Mouse (Mus musculus): Measurements from ENCODE around the gene Gpld1. TPM values are rescaled to one million over a fixed set of nuclear protein-coding genes. Genes with fewer than 3 reads are reported as not detected.
A peak's percentile ranks its signal among the peaks of the same experiment; 100 is the strongest.

Gpld1 gene
- polyA plus RNA-seq, 1 experiment from 2014 or later, result 52.2 TPM

DNA sequence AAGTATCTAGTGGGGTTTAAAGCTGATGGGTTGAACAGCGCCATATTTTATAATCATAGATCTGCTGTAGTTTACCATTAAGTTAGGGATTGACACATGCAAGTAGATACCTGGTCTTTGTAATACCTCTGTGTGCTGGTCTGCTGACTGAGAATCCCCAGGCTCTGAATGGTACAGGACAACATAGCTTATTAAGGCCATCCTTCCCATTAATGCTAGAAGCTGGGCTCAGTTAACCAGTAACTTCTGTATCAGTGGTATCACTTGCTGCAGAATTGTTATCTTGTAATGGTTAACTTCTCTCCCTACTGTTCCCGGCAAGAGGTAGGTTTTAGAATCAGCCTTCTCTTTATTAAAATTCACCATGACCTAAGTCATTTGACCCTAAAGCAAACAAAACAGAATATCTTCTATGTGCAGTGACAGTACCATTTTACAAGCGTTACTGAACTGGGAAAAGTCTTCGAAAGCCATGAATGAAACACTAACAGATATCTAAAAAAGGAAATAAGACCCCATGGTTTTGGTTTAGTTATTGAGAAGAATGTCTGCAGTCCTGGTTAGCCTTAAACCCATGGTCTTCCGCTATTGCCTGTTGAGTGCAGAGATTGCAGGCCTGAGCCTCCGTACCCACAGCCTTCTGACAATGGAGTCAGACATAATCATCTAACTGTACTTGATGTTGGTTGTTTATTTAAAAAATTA, 83.6 kb downstream of the Gpld1 start:
- Histone ChIP-seq H3K27me3 (ENCODE audit: insufficient read depth, low read length) (no peaks in the 10 kb centered on the region), H3K9me3 (ENCODE audit: low read length) (no peaks in the 10 kb centered on the region), H3K9ac (replicated peaks) (no peak overlapping the region), H3K27ac (ENCODE audit: low read depth) (no peak overlapping the region), H3K4me1 (ENCODE audit: insufficient read depth) (no peaks in the 10 kb centered on the region), H3K4me3 (ENCODE audit: low read depth, low read length) (no peak overlapping the region), H3K36me3 (replicated peaks; ENCODE audit: insufficient read depth, low read length) (no peaks in the 10 kb centered on the region), H3K4me2 (ENCODE audit: low read depth, low read length) (no peak overlapping the region)
- no peak for ATAC-seq
- no peak for DNase-seq
- WGBS (ENCODE audit: insufficient replicate concordance), result 73% methylated on average over 6 of the region's 6 CpGs
- TF ChIP-seq EP300 (IDR thresholded peaks at IDR 0.05; ENCODE audit: low read depth), result no peak
- no peak for TF ChIP-seq CTCF (IDR thresholded peaks at IDR 0.05; ENCODE audit: low read depth)

DNA sequence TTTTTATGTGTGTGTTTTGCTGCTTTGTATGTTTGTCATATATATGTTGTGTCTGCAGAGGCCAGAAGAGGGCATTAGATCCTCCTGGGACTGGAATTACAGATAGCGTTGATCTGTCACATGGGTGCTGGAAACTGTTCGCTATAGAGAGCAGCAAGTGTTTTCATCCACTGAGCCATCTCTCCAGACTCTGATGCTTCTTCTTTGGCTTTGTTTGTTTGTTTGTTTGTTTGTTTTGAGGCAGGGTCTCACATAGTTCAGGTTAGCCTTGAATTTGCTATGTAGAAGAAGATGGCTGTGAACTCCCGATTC, 84.1 kb downstream of the Gpld1 start:
- TF ChIP-seq EP300 (IDR thresholded peaks at IDR 0.05; ENCODE audit: low read depth) (no peak), CTCF (IDR thresholded peaks at IDR 0.05; ENCODE audit: low read depth) (0 out of 2 replicates have a peak, but pooled peaks have one; percentile 16)
- Histone ChIP-seq H3K9ac (replicated peaks) (no peak overlapping the region), H3K4me3 (ENCODE audit: low read depth, low read length) (no peak overlapping the region), H3K4me1 (ENCODE audit: insufficient read depth) (no peaks in the 10 kb centered on the region), H3K36me3 (replicated peaks; ENCODE audit: insufficient read depth, low read length) (no peaks in the 10 kb centered on the region), H3K4me2 (ENCODE audit: low read depth, low read length) (no peak overlapping the region), H3K27ac (ENCODE audit: low read depth) (no peak overlapping the region), H3K27me3 (ENCODE audit: insufficient read depth, low read length) (no peaks in the 10 kb centered on the region), H3K9me3 (ENCODE audit: low read length) (no peaks in the 10 kb centered on the region)
- ATAC-seq (no peak), DNase-seq (no peak)
- 65% methylated on average over 3 of the region's 3 CpGs for WGBS (ENCODE audit: insufficient replicate concordance)

DNA sequence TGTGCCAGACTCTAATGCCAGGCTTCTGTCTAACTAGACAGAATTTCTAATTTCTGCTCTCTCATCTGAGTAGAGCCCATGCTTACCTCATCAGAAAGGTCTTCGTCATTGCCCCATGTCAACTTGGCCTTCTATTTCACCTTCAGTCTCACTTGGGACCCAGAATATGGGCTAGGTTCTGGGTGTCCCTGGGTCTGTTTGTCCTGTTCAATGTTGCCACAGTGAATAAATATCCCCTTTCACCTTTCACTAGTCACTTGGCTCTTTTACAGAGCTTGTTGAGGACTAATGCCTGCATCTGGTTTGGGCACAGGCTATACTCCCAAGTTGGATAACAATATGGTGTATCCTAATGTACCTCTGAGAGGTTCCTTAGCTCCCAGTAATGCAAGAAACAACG, 96.5 kb downstream of the Gpld1 start:
- no peak overlapping the region for H3K4me3 ChIP-seq (ENCODE audit: low read depth, low read length)
- no peak overlapping the region for H3K9ac ChIP-seq (replicated peaks)
- WGBS (ENCODE audit: insufficient replicate concordance), result 47% methylated on average over 2 of the region's 2 CpGs
- no peak overlapping the region for H3K27ac ChIP-seq (ENCODE audit: low read depth)
- peaks cover 3% of the 10 kb centered on the region; the same call in 1 of the 2 replicates for H3K4me1 ChIP-seq (ENCODE audit: insufficient read depth)
- H3K9me3 ChIP-seq (ENCODE audit: low read length), result no peaks in the 10 kb centered on the region
- DNase-seq (no peak), ATAC-seq (peak; percentile 59)
- TF ChIP-seq CTCF (IDR thresholded peaks at IDR 0.05; ENCODE audit: low read depth), result no peak
- TF ChIP-seq EP300 (IDR thresholded peaks at IDR 0.05; ENCODE audit: low read depth), result no peak
- H3K27me3 ChIP-seq (ENCODE audit: insufficient read depth, low read length), result no peaks in the 10 kb centered on the region
- no peaks in the 10 kb centered on the region for H3K36me3 ChIP-seq (replicated peaks; ENCODE audit: insufficient read depth, low read length)
- no peak overlapping the region for H3K4me2 ChIP-seq (ENCODE audit: low read depth, low read length)

Other genes starting within 250 kb of the Gpld1 start
- not detected in 2 replicates for gene Armh2, start 201.9 kb upstream of the Gpld1 start, polyA plus RNA-seq (2015; fragmentation: Nextera tagmentation; extraction: Ambion mirVana)
- gene Gmnn, start 181.2 kb upstream of the Gpld1 start, polyA plus RNA-seq (2015; fragmentation: Nextera tagmentation; extraction: Ambion mirVana), result 69.1 and 71.9 TPM in 2 replicates
- gene BC005537, start 141.5 kb upstream of the Gpld1 start, polyA plus RNA-seq (2015; fragmentation: Nextera tagmentation; extraction: Ambion mirVana), result 10.4 and 10.6 TPM in 2 replicates
- 101 and 102 TPM in 2 replicates for gene Acot13, start 111.6 kb upstream of the Gpld1 start, polyA plus RNA-seq (2015; fragmentation: Nextera tagmentation; extraction: Ambion mirVana)
- gene Tdp2, start 111.5 kb upstream of the Gpld1 start, polyA plus RNA-seq (2015; fragmentation: Nextera tagmentation; extraction: Ambion mirVana), result 18.3 and 18.4 TPM in 2 replicates
- gene D130043K22Rik, start 98.0 kb upstream of the Gpld1 start, polyA plus RNA-seq (2015; fragmentation: Nextera tagmentation; extraction: Ambion mirVana), result 0.31 and 0.48 TPM in 2 replicates
- gene Aldh5a1, start 5.5 kb upstream of the Gpld1 start, polyA plus RNA-seq (2015; fragmentation: Nextera tagmentation; extraction: Ambion mirVana), result 3.8 and 3.9 TPM in 2 replicates
- gene Mrs2, start 77.2 kb downstream of the Gpld1 start, polyA plus RNA-seq (2015; fragmentation: Nextera tagmentation; extraction: Ambion mirVana), result 5.1 and 6.3 TPM in 2 replicates
- 1.2 and 1.5 TPM in 2 replicates for gene Dcdc2a, start 112.9 kb downstream of the Gpld1 start, polyA plus RNA-seq (2015; fragmentation: Nextera tagmentation; extraction: Ambion mirVana)

Measured in liver, postnatal 0 days (tissue).